Mouse (Mus musculus): ENCODE data around the gene Ppp4r4. TPM values are rescaled to one million over a fixed set of nuclear protein-coding genes. Genes with fewer than 3 reads are reported as not detected.

The Ppp4r4 gene
- polyA plus RNA-seq, 1 experiment = 0.09 TPM

DNA sequence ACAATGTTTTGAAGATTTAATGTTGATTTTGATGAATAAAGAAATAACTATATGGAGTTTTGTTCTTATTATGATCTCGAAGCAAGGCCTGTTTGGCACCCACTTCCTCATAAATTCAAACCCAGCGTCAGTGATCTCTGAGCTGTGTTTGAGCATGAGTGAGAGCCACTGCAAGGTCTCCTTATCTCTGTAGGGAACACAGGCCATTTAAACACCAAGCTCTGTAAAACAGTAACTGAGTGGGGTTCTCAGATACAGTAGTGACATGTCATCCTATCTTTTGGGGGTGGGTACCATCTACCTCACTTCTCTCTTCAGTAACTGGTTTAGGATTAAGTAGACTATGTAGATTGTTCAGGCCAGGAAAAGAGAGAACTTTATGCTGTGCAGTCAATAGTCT is 20.4 kb downstream of the Ppp4r4 start:
- TF ChIP-seq FOSL1 (IDR thresholded peaks at IDR 0.05; ENCODE audit: insufficient read depth, low read length, poor library complexity, severe bottlenecking) (no peak), MYOG (IDR thresholded peaks at IDR 0.05; ENCODE audit: control insufficient read depth, extremely low read depth, insufficient read length) (no peak), CEBPB (IDR thresholded peaks at IDR 0.05; ENCODE audit: low read depth) (no peak), CTCF (IDR thresholded peaks at IDR 0.05; ENCODE audit: control insufficient read depth, insufficient read depth, insufficient read length) (no peak), MAX (IDR thresholded peaks at IDR 0.05) (no peak), MYOD1 (IDR thresholded peaks at IDR 0.05; ENCODE audit: control insufficient read depth, insufficient read length, low read depth) (no peak), USF1 (IDR thresholded peaks at IDR 0.05; ENCODE audit: low read depth) (no peak)

GRCm38 (mm10) chr12:103553497-103553896 is 21.4 kb downstream of the Ppp4r4 start:
- H3K4me3 ChIP-seq (ENCODE audit: insufficient read depth, poor library complexity, severe bottlenecking) = no peak overlapping the region
- H3K79me3 ChIP-seq (ENCODE audit: low read depth) = no peaks in the 10 kb centered on the region
- H3K79me2 ChIP-seq (ENCODE audit: control insufficient read depth, insufficient read depth) = no peaks in the 10 kb centered on the region
- no peaks in the 10 kb centered on the region for H3K27me3 ChIP-seq (ENCODE audit: control insufficient read depth, insufficient read depth, insufficient read length)
- H3K36me3 ChIP-seq (ENCODE audit: control insufficient read depth, insufficient read depth) = no peaks in the 10 kb centered on the region
- H3ac ChIP-seq (ENCODE audit: control insufficient read depth, insufficient read length, low read depth) = no peak overlapping the region
- TF ChIP-seq CTCF (IDR thresholded peaks at IDR 0.05; ENCODE audit: control insufficient read depth, insufficient read depth, insufficient read length) = no peak
- TF ChIP-seq MYOG (IDR thresholded peaks at IDR 0.05; ENCODE audit: control insufficient read depth, extremely low read depth, insufficient read length) = no peak

More for the DNA sequence above, 20.4 kb downstream of the Ppp4r4 start:
- Histone ChIP-seq H3K36me3 (ENCODE audit: control insufficient read depth, insufficient read depth) (no peaks in the 10 kb centered on the region), H3ac (ENCODE audit: control insufficient read depth, insufficient read length, low read depth) (no peak overlapping the region), H3K27me3 (ENCODE audit: control insufficient read depth, insufficient read depth, insufficient read length) (no peaks in the 10 kb centered on the region), H3K79me3 (ENCODE audit: low read depth) (no peaks in the 10 kb centered on the region), H3K79me2 (ENCODE audit: control insufficient read depth, insufficient read depth) (no peaks in the 10 kb centered on the region), H3K4me3 (ENCODE audit: insufficient read depth, poor library complexity, severe bottlenecking) (no peak overlapping the region)

DNA sequence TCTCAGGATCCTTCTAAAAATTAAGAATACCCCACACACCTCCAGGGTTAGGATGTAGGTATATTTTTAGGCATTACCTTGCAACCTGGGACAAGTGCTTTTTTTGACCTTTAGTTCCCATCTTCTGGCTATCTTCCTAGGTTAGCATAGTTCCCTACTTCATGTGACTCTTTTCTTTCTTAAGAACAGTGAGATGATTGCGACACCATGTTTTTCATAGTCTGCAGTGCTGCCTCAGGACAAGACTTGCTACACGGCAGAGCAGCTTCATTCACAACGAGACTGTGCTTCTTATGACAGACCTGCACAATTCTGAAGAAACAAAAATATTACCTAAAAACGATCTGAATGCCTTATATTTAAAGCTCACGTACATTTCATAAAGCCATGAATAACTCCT is 24.8 kb downstream of the Ppp4r4 start:
- Histone ChIP-seq H3K27me3 (ENCODE audit: control insufficient read depth, insufficient read depth, insufficient read length) (no peaks in the 10 kb centered on the region), H3K4me3 (ENCODE audit: insufficient read depth, poor library complexity, severe bottlenecking) (no peak overlapping the region), H3K79me3 (ENCODE audit: low read depth) (no peaks in the 10 kb centered on the region), H3ac (ENCODE audit: control insufficient read depth, insufficient read length, low read depth) (no peak overlapping the region), H3K36me3 (ENCODE audit: control insufficient read depth, insufficient read depth) (no peaks in the 10 kb centered on the region), H3K79me2 (ENCODE audit: control insufficient read depth, insufficient read depth) (no peaks in the 10 kb centered on the region)
- TF ChIP-seq FOSL1 (IDR thresholded peaks at IDR 0.05; ENCODE audit: insufficient read depth, low read length, poor library complexity, severe bottlenecking) (no peak), MYOG (IDR thresholded peaks at IDR 0.05; ENCODE audit: control insufficient read depth, extremely low read depth, insufficient read length) (no peak), CTCF (IDR thresholded peaks at IDR 0.05; ENCODE audit: control insufficient read depth, insufficient read depth, insufficient read length) (no peak), MAX (IDR thresholded peaks at IDR 0.05) (no peak), MYOD1 (IDR thresholded peaks at IDR 0.05; ENCODE audit: control insufficient read depth, insufficient read length, low read depth) (no peak), CEBPB (IDR thresholded peaks at IDR 0.05; ENCODE audit: low read depth) (no peak), USF1 (IDR thresholded peaks at IDR 0.05; ENCODE audit: low read depth) (no peak)

- H3ac ChIP-seq (ENCODE audit: control insufficient read depth, insufficient read length, low read depth) = no peak overlapping the region
- H3K27me3 ChIP-seq (ENCODE audit: control insufficient read depth, insufficient read depth, insufficient read length) = no peaks in the 10 kb centered on the region
- TF ChIP-seq CTCF (IDR thresholded peaks at IDR 0.05; ENCODE audit: control insufficient read depth, insufficient read depth, insufficient read length) (no peak), MYOG (IDR thresholded peaks at IDR 0.05; ENCODE audit: control insufficient read depth, extremely low read depth, insufficient read length) (no peak), MYOD1 (IDR thresholded peaks at IDR 0.05; ENCODE audit: control insufficient read depth, insufficient read length, low read depth) (no peak), USF1 (IDR thresholded peaks at IDR 0.05; ENCODE audit: low read depth) (no peak)
- H3K4me3 ChIP-seq (ENCODE audit: insufficient read depth, poor library complexity, severe bottlenecking) = no peak overlapping the region
- H3K79me3 ChIP-seq (ENCODE audit: low read depth) = no peaks in the 10 kb centered on the region
- no peaks in the 10 kb centered on the region for H3K79me2 ChIP-seq (ENCODE audit: control insufficient read depth, insufficient read depth)
- H3K36me3 ChIP-seq (ENCODE audit: control insufficient read depth, insufficient read depth) = no peaks in the 10 kb centered on the region
Measured at GRCm38 (mm10) chr12:103564726-103565125, 32.6 kb downstream of the Ppp4r4 start.

DNA sequence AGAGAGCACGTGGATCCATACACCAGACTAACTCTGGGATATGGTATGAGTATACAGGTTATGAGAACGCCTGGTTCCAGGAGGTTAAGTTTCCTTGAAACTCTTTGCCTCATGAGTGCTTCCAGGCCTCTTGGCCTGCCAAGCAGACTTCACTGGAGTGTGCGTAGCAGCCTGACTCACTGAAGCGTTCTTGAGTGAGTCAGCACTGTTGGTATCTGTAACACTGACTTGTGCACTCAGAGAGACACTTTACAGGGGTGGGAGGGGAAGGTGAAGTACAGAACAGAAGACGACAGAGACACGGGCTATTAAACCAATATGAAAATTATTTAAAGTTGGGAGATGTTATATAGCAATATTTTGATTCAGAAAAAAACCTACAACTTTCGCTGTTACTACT is 33.1 kb downstream of the Ppp4r4 start:
- no peaks in the 10 kb centered on the region for H3K27me3 ChIP-seq (ENCODE audit: control insufficient read depth, insufficient read depth, insufficient read length)
- TF ChIP-seq CTCF (IDR thresholded peaks at IDR 0.05; ENCODE audit: control insufficient read depth, insufficient read depth, insufficient read length) = no peak
- peak; percentile 56 for TF ChIP-seq FOSL1 (IDR thresholded peaks at IDR 0.05; ENCODE audit: insufficient read depth, low read length, poor library complexity, severe bottlenecking)
- no peak for TF ChIP-seq MYOG (IDR thresholded peaks at IDR 0.05; ENCODE audit: control insufficient read depth, extremely low read depth, insufficient read length)
- no peak overlapping the region for H3K4me3 ChIP-seq (ENCODE audit: insufficient read depth, poor library complexity, severe bottlenecking)
- H3K36me3 ChIP-seq (ENCODE audit: control insufficient read depth, insufficient read depth) = no peaks in the 10 kb centered on the region
- no peaks in the 10 kb centered on the region for H3K79me2 ChIP-seq (ENCODE audit: control insufficient read depth, insufficient read depth)
- no peak overlapping the region for H3ac ChIP-seq (ENCODE audit: control insufficient read depth, insufficient read length, low read depth)
- H3K79me3 ChIP-seq (ENCODE audit: low read depth) = no peaks in the 10 kb centered on the region

- Histone ChIP-seq H3K4me3 (ENCODE audit: insufficient read depth, poor library complexity, severe bottlenecking) (no peak overlapping the region), H3K27me3 (ENCODE audit: control insufficient read depth, insufficient read depth, insufficient read length) (no peaks in the 10 kb centered on the region), H3K36me3 (ENCODE audit: control insufficient read depth, insufficient read depth) (no peaks in the 10 kb centered on the region), H3ac (ENCODE audit: control insufficient read depth, insufficient read length, low read depth) (no peak overlapping the region), H3K79me3 (ENCODE audit: low read depth) (no peaks in the 10 kb centered on the region), H3K79me2 (ENCODE audit: control insufficient read depth, insufficient read depth) (no peaks in the 10 kb centered on the region)
- TF ChIP-seq MAX (IDR thresholded peaks at IDR 0.05) (no peak), CTCF (IDR thresholded peaks at IDR 0.05; ENCODE audit: control insufficient read depth, insufficient read depth, insufficient read length) (no peak), CEBPB (IDR thresholded peaks at IDR 0.05; ENCODE audit: low read depth) (no peak), USF1 (IDR thresholded peaks at IDR 0.05; ENCODE audit: low read depth) (no peak), MYOD1 (IDR thresholded peaks at IDR 0.05; ENCODE audit: control insufficient read depth, insufficient read length, low read depth) (no peak), FOSL1 (IDR thresholded peaks at IDR 0.05; ENCODE audit: insufficient read depth, low read length, poor library complexity, severe bottlenecking) (no peak), MYOG (IDR thresholded peaks at IDR 0.05; ENCODE audit: control insufficient read depth, extremely low read depth, insufficient read length) (no peak)
Measured at GRCm38 (mm10) chr12:103567129-103567528, 35.0 kb downstream of the Ppp4r4 start.

Measured in C2C12 (cell line).